Mouse (Mus musculus) kidney, postnatal 0 days (tissue): ENCODE data around the gene Ubxn2a. TPM values are rescaled to one million over a fixed set of nuclear protein-coding genes. Genes with fewer than 3 reads are reported as not detected.

Source experiments
- ATAC-seq: fragments of 200-750 bp; cut with Nextera tagmentation; replicated peaks from 2 replicates; pipeline ENCODE4 v1.8.0; 2017; ENCODE audit warnings: low read depth, moderate number of reproducible peaks, moderate TSS enrichment, moderate library complexity; ENCODE audit not compliant: low FRiP score
- DNase-seq: peaks from one replicate; pipeline ENCODE4 v3.0.0-alpha.2; 2016; ENCODE audit warnings: low spot score
- H3K27ac ChIP-seq: fragments of 300-500 bp; sonication (generic); 2 replicates; pipeline ENCODE4 v1.5.1; 2014; ENCODE audit warnings: mild to moderate bottlenecking
- H3K27me3 ChIP-seq: fragments of 300-500 bp; sonication (generic); 2 replicates; pipeline ENCODE4 v1.6.1; 2014; ENCODE audit warnings: low read length, mixed read lengths; ENCODE audit not compliant: insufficient read depth
- H3K36me3 ChIP-seq: fragments of 300-500 bp; sonication (generic); 2 replicates; pipeline ENCODE4 v1.6.1; 2014; ENCODE audit warnings: low read length, mixed read lengths; ENCODE audit not compliant: insufficient read depth
- H3K4me1 ChIP-seq: fragments of 300-500 bp; sonication (generic); replicated peaks from 2 replicates; pipeline ENCODE4 v1.6.1; 2014; ENCODE audit warnings: antibody characterized with exemption, low read length, mixed read lengths; ENCODE audit not compliant: insufficient read depth
- H3K4me2 ChIP-seq: fragments of 300-500 bp; sonication (generic); 2 replicates; pipeline ENCODE4 v1.6.1; 2014; ENCODE audit warnings: mild to moderate bottlenecking, low read length, moderate library complexity, mixed read lengths
- H3K4me3 ChIP-seq: fragments of 300-500 bp; sonication (generic); replicated peaks from 2 replicates; pipeline ENCODE4 v1.5.1; 2014; ENCODE audit warnings: low read depth, low read length
- H3K9ac ChIP-seq: fragments of 300-500 bp; sonication (generic); 2 replicates; pipeline ENCODE4 v1.6.1; 2014; ENCODE audit warnings: low read depth, low read length
- H3K9me3 ChIP-seq: fragments of 300-500 bp; sonication (generic); replicated peaks from 2 replicates; pipeline ENCODE4 v1.6.1; 2016; ENCODE audit warnings: low read length, inconsistent platforms, mixed read lengths
- CTCF ChIP-seq: IDR thresholded peaks from 2 replicates; pipeline ENCODE4 v1.5.1; 2016; ENCODE audit warnings: antibody characterized with exemption, low read depth, mild to moderate bottlenecking, moderate library complexity
- WGBS: fragments of 180-500 bp; shearing (Covaris S2); extraction: QIAGEN DNeasy Blood & Tissue Kit; methylation state at CpG from one replicate; pipeline ENCODE4 v1.1.7; 2014; 5-methylcytosine and 5-hydroxymethylcytosine counted together
- polyA plus RNA-seq: library from polyadenylated mRNA; unstranded; fragments of >200 nt; fragmentation: Nextera tagmentation; extraction: Ambion mirVana; gene quantifications from 2 replicates; pipeline ENCODE4 v1.2.1, GENCODE M21; 2015

The Ubxn2a gene
- polyA plus RNA-seq, 1 experiment from 2014 or later = 30.2 TPM

GRCm38 (mm10) chr12:4885062-4885461 is 22.4 kb downstream of the Ubxn2a start:
- Histone ChIP-seq H3K9me3 (no peaks in the 10 kb centered on the region), H3K4me1 (no peaks in the 10 kb centered on the region), H3K27ac (no peak overlapping the region), H3K4me3 (no peak overlapping the region), H3K27me3 (no peaks in the 10 kb centered on the region), H3K9ac (no peak overlapping the region), H3K36me3 (no peaks in the 10 kb centered on the region), H3K4me2 (no peak overlapping the region)
- no peak for ATAC-seq
- DNase-seq = no peak
- 68% methylated on average over 1 of the region's 1 CpGs for WGBS
- TF ChIP-seq CTCF = no peak

- H3K4me3 ChIP-seq = no peak overlapping the region
- DNase-seq = no peak
- no peaks in the 10 kb centered on the region for H3K9me3 ChIP-seq
- no peak for TF ChIP-seq CTCF
- H3K4me2 ChIP-seq = no peak overlapping the region
- H3K4me1 ChIP-seq = no peaks in the 10 kb centered on the region
- H3K27ac ChIP-seq = no peak overlapping the region
- ATAC-seq = no peak
- no peak overlapping the region for H3K9ac ChIP-seq
- no peaks in the 10 kb centered on the region for H3K27me3 ChIP-seq
- 0 out of 2 replicates have a peak, but pooled peaks cover 6% of the 10 kb centered on the region for H3K36me3 ChIP-seq
- 86% methylated on average over 2 of the region's 2 CpGs for WGBS
Observed at GRCm38 (mm10) chr12:4882086-4882485, 25.4 kb downstream of the Ubxn2a start.

GRCm38 (mm10) chr12:4879048-4879447 is 28.5 kb downstream of the Ubxn2a start:
- Histone ChIP-seq H3K4me3 (no peak overlapping the region), H3K9ac (no peak overlapping the region), H3K27ac (no peak overlapping the region), H3K9me3 (no peaks in the 10 kb centered on the region), H3K27me3 (no peaks in the 10 kb centered on the region), H3K4me2 (no peak overlapping the region), H3K36me3 (0 out of 2 replicates have a peak, but pooled peaks cover 6% of the 10 kb centered on the region), H3K4me1 (0 out of 2 replicates have a peak, but pooled peaks cover 5% of the 10 kb centered on the region)
- no peak; the same call in 1 of the 2 replicates for TF ChIP-seq CTCF
- no peak for DNase-seq
- no peak for ATAC-seq
- WGBS = 95% methylated on average over 5 of the region's 5 CpGs

GRCm38 (mm10) chr12:4878296-4878783 is 29.2 kb downstream of the Ubxn2a start:
- 82% methylated on average over 9 of the region's 9 CpGs for WGBS
- no peak overlapping the region for H3K4me2 ChIP-seq
- H3K27ac ChIP-seq = no peak overlapping the region
- no peak for TF ChIP-seq CTCF
- no peak overlapping the region for H3K9ac ChIP-seq
- no peaks in the 10 kb centered on the region for H3K27me3 ChIP-seq
- H3K36me3 ChIP-seq = 0 out of 2 replicates have a peak, but pooled peaks cover 6% of the 10 kb centered on the region
- no peaks in the 10 kb centered on the region for H3K9me3 ChIP-seq
- 0 out of 2 replicates have a peak, but pooled peaks cover 5% of the 10 kb centered on the region for H3K4me1 ChIP-seq
- no peak for DNase-seq
- ATAC-seq = no peak
- no peak overlapping the region for H3K4me3 ChIP-seq

GRCm38 (mm10) chr12:4875623-4876022 is 31.9 kb downstream of the Ubxn2a start:
- WGBS = 85% methylated on average over 8 of the region's 8 CpGs
- ATAC-seq (no peak), DNase-seq (no peak)
- 0 out of 2 replicates have a peak, but pooled peaks cover 5% of the 10 kb centered on the region for H3K4me1 ChIP-seq
- H3K36me3 ChIP-seq = 0 out of 2 replicates have a peak, but pooled peaks cover 6% of the 10 kb centered on the region
- no peak overlapping the region for H3K27ac ChIP-seq
- TF ChIP-seq CTCF = no peak
- no peaks in the 10 kb centered on the region for H3K9me3 ChIP-seq
- no peaks in the 10 kb centered on the region for H3K27me3 ChIP-seq
- H3K4me2 ChIP-seq = no peak overlapping the region
- H3K9ac ChIP-seq = no peak overlapping the region
- H3K4me3 ChIP-seq = no peak overlapping the region

GRCm38 (mm10) chr12:4874161-4874927 is 33.2 kb downstream of the Ubxn2a start, which contains the start of gene Mfsd2b:
TSS of gene Mfsd2b (minus strand) at chr12:4874359.
- ATAC-seq (peak; percentile 86), DNase-seq (peak; percentile 77)
- WGBS = 2% methylated on average over 24 of the region's 24 CpGs
- Histone ChIP-seq H3K4me1 (0 out of 2 replicates have a peak, but pooled peaks cover 5% of the 10 kb centered on the region), H3K9me3 (no peaks in the 10 kb centered on the region), H3K27me3 (no peaks in the 10 kb centered on the region), H3K4me3 (peak within 1 kb of the TSS; percentile 30), H3K36me3 (no peaks in the 10 kb centered on the region), H3K4me2 (peak within 1 kb of the TSS; percentile 65), H3K9ac (0 out of 2 replicates have a peak within 1 kb of the TSS, but pooled peaks have one; percentile 20), H3K27ac (no peak within 1 kb of the TSS)
- TF ChIP-seq CTCF = no peak
